Mouse (Mus musculus): ENCODE results near the gene 2810006K23Rik. TPM values are rescaled to one million over a fixed set of nuclear protein-coding genes. Genes with fewer than 3 reads are reported as not detected.
"Not testable (repeated sequence)": the region's sequence is repeated elsewhere in the genome, so short reads cannot be mapped to it uniquely, and the experiment has no call there.

Gene 2810006K23Rik
- total and polyA plus RNA-seq, 2 experiments, result 5.1 to 7.3 TPM

- Histone ChIP-seq H3K36me3 (ENCODE audit: control insufficient read depth, insufficient read depth, low read length) (no peaks in the 10 kb centered on the region), H3K27me3 (ENCODE audit: control insufficient read depth, insufficient read depth, low read length) (no peaks in the 10 kb centered on the region), H3K4me3 (ENCODE audit: insufficient read depth, low read depth, low read length) (no peak overlapping the region), H3K79me2 (ENCODE audit: control insufficient read depth, insufficient read depth, low read length) (no peaks in the 10 kb centered on the region), H3K9ac (ENCODE audit: low read depth, low read length) (no peak overlapping the region), H3K27ac (replicated peaks; ENCODE audit: insufficient read depth, low read depth, low read length) (no peak overlapping the region), H3K4me1 (ENCODE audit: control insufficient read depth, insufficient read depth, low read length) (no peaks in the 10 kb centered on the region)
- 87% methylated on average over 2 of the region's 2 CpGs for WGBS
- TF ChIP-seq POLR2A (IDR thresholded peaks at IDR 0.05; ENCODE audit: extremely low read depth, insufficient read depth, low read length) (no peak), CTCF (IDR thresholded peaks at IDR 0.05; ENCODE audit: low read depth, low read length) (peak; percentile 20; the same call in 1 of the 2 replicates)
- peak; percentile 21 for DNase-seq (ENCODE audit: extremely low read depth, low read depth, low spot score)
Measured at GRCm38 (mm10) chr5:124359641-124360040, 31.8 kb downstream of the 2810006K23Rik start.

GRCm38 (mm10) chr5:124362982-124363381 is 35.1 kb downstream of the 2810006K23Rik start, which contains the start of gene Cdk2ap1:
TSS of gene Cdk2ap1 (minus strand) at chr5:124363082.
- 93% methylated on average over 5 of the region's 5 CpGs for WGBS
- H3K4me3 ChIP-seq (ENCODE audit: insufficient read depth, low read depth, low read length); H3K27me3 ChIP-seq (ENCODE audit: control insufficient read depth, insufficient read depth, low read length); H3K4me1 ChIP-seq (ENCODE audit: control insufficient read depth, insufficient read depth, low read length); DNase-seq (ENCODE audit: extremely low read depth, low read depth, low spot score); H3K9ac ChIP-seq (ENCODE audit: low read depth, low read length); H3K36me3 ChIP-seq (ENCODE audit: control insufficient read depth, insufficient read depth, low read length); H3K79me2 ChIP-seq (ENCODE audit: control insufficient read depth, insufficient read depth, low read length); H3K27ac ChIP-seq (replicated peaks; ENCODE audit: insufficient read depth, low read depth, low read length): not testable (repeated sequence)

GRCm38 (mm10) chr5:124364173-124364918 is 36.5 kb downstream of the 2810006K23Rik start:
- Histone ChIP-seq H3K4me3 (ENCODE audit: insufficient read depth, low read depth, low read length) (no peak overlapping the region), H3K27ac (replicated peaks; ENCODE audit: insufficient read depth, low read depth, low read length) (no peak overlapping the region), H3K79me2 (ENCODE audit: control insufficient read depth, insufficient read depth, low read length) (no peaks in the 10 kb centered on the region), H3K9ac (ENCODE audit: low read depth, low read length) (no peak overlapping the region), H3K4me1 (ENCODE audit: control insufficient read depth, insufficient read depth, low read length) (no peaks in the 10 kb centered on the region; the same call in 1 of the 2 replicates), H3K27me3 (ENCODE audit: control insufficient read depth, insufficient read depth, low read length) (no peaks in the 10 kb centered on the region), H3K36me3 (ENCODE audit: control insufficient read depth, insufficient read depth, low read length) (peaks cover 5% of the 10 kb centered on the region)
- 93% methylated on average over 6 of the region's 6 CpGs for WGBS
- no peak for TF ChIP-seq CTCF (IDR thresholded peaks at IDR 0.05; ENCODE audit: low read depth, low read length)
- TF ChIP-seq POLR2A (IDR thresholded peaks at IDR 0.05; ENCODE audit: extremely low read depth, insufficient read depth, low read length), result no peak
- DNase-seq (ENCODE audit: extremely low read depth, low read depth, low spot score), result no peak

- Histone ChIP-seq H3K27me3 (ENCODE audit: control insufficient read depth, insufficient read depth, low read length) (no peaks in the 10 kb centered on the region), H3K9ac (ENCODE audit: low read depth, low read length) (no peak overlapping the region), H3K4me3 (ENCODE audit: insufficient read depth, low read depth, low read length) (no peak overlapping the region), H3K36me3 (ENCODE audit: control insufficient read depth, insufficient read depth, low read length) (peaks cover 14% of the 10 kb centered on the region), H3K79me2 (ENCODE audit: control insufficient read depth, insufficient read depth, low read length) (no peaks in the 10 kb centered on the region), H3K27ac (replicated peaks; ENCODE audit: insufficient read depth, low read depth, low read length) (no peak overlapping the region), H3K4me1 (ENCODE audit: control insufficient read depth, insufficient read depth, low read length) (no peaks in the 10 kb centered on the region; the same call in 1 of the 2 replicates)
- no peak for TF ChIP-seq POLR2A (IDR thresholded peaks at IDR 0.05; ENCODE audit: extremely low read depth, insufficient read depth, low read length)
- no peak for TF ChIP-seq CTCF (IDR thresholded peaks at IDR 0.05; ENCODE audit: low read depth, low read length)
- WGBS, result 89% methylated on average over 2 of the region's 2 CpGs
- no peak for DNase-seq (ENCODE audit: extremely low read depth, low read depth, low spot score)
Measured at GRCm38 (mm10) chr5:124365754-124366153, 37.9 kb downstream of the 2810006K23Rik start.

GRCm38 (mm10) chr5:124366721-124367120 is 38.8 kb downstream of the 2810006K23Rik start:
- 50% methylated on average over 3 of the region's 3 CpGs for WGBS
- no peak for TF ChIP-seq POLR2A (IDR thresholded peaks at IDR 0.05; ENCODE audit: extremely low read depth, insufficient read depth, low read length)
- no peak for TF ChIP-seq CTCF (IDR thresholded peaks at IDR 0.05; ENCODE audit: low read depth, low read length)
- no peak overlapping the region for H3K27ac ChIP-seq (replicated peaks; ENCODE audit: insufficient read depth, low read depth, low read length)

DNA sequence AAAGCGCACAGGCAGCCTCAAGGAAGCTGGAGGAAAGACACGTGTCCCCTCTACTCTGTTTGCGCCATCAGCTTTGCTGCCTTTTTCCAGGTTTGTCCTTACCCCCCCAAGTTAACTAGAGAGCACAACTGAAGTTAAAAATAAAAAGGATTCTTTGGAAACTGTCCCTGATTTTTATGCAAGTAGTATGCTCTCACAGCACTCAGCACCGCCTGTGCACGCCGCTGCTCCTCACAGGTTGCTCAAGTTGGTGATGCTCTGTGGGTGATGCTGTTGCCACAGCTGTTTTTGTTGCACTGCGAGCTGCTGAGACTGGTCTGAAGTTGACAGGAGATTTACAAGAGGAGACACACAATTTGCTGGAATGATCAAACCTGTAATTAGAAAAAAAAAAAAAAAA is 46.4 kb downstream of the 2810006K23Rik start:
- Histone ChIP-seq H3K4me1 (ENCODE audit: control insufficient read depth, insufficient read depth, low read length) (peaks cover 8% of the 10 kb centered on the region), H3K4me3 (ENCODE audit: insufficient read depth, low read depth, low read length) (no peak overlapping the region), H3K27me3 (ENCODE audit: control insufficient read depth, insufficient read depth, low read length) (no peaks in the 10 kb centered on the region), H3K27ac (replicated peaks; ENCODE audit: insufficient read depth, low read depth, low read length) (no peak overlapping the region), H3K79me2 (ENCODE audit: control insufficient read depth, insufficient read depth, low read length) (no peaks in the 10 kb centered on the region), H3K36me3 (ENCODE audit: control insufficient read depth, insufficient read depth, low read length) (peaks cover 53% of the 10 kb centered on the region), H3K9ac (ENCODE audit: low read depth, low read length) (no peak overlapping the region)
- DNase-seq (ENCODE audit: extremely low read depth, low read depth, low spot score), result no peak
- TF ChIP-seq CTCF (IDR thresholded peaks at IDR 0.05; ENCODE audit: low read depth, low read length) (no peak), POLR2A (IDR thresholded peaks at IDR 0.05; ENCODE audit: extremely low read depth, insufficient read depth, low read length) (no peak)
- 98% methylated on average over 7 of the region's 7 CpGs for WGBS

More at GRCm38 (mm10) chr5:124366721-124367120, 38.8 kb downstream of the 2810006K23Rik start:
- Histone ChIP-seq H3K27me3 (ENCODE audit: control insufficient read depth, insufficient read depth, low read length) (no peaks in the 10 kb centered on the region), H3K36me3 (ENCODE audit: control insufficient read depth, insufficient read depth, low read length) (peaks cover 17% of the 10 kb centered on the region), H3K4me3 (ENCODE audit: insufficient read depth, low read depth, low read length) (no peak overlapping the region), H3K9ac (ENCODE audit: low read depth, low read length) (no peak overlapping the region), H3K4me1 (ENCODE audit: control insufficient read depth, insufficient read depth, low read length) (no peaks in the 10 kb centered on the region; the same call in 1 of the 2 replicates), H3K79me2 (ENCODE audit: control insufficient read depth, insufficient read depth, low read length) (no peaks in the 10 kb centered on the region)
- peak; percentile 47 for DNase-seq (ENCODE audit: extremely low read depth, low read depth, low spot score)
